Mouse (Mus musculus) ES-E14 (cell line): Measurements from ENCODE around the gene Acvrl1.

Experiments
- HCFC1 ChIP-seq: IDR thresholded peaks from 2 replicates; pipeline ENCODE4 v1.6.1; 2012; ENCODE audit warnings: low read length, inconsistent platforms, borderline replicate concordance; ENCODE audit not compliant: insufficient read depth
- MAFK ChIP-seq: IDR thresholded peaks from 2 replicates; pipeline ENCODE4 v1.6.1; 2014; ENCODE audit warnings: mild to moderate bottlenecking, low read depth, low read length, inconsistent platforms; ENCODE audit not compliant: insufficient read depth
- ZC3H11A ChIP-seq: IDR thresholded peaks from 2 replicates; pipeline ENCODE4 v1.6.1; 2012; ENCODE audit warnings: low read depth, mild to moderate bottlenecking, inconsistent platforms, low read length, borderline replicate concordance

GRCm38 (mm10) chr15:101143494-101143893 is 15.2 kb downstream of the Acvrl1 start:
- TF ChIP-seq ZC3H11A (no peak), HCFC1 (no peak), MAFK (no peak)
